Mouse (Mus musculus): ENCODE measurements around the gene Fbxo41. TPM values are rescaled to one million over a fixed set of nuclear protein-coding genes. Genes with fewer than 3 reads are reported as not detected.
A peak's percentile ranks its signal among the peaks of the same experiment; 100 is the strongest.

The Fbxo41 gene
- polyA plus RNA-seq, 1 experiment = 0.43 TPM

- Histone ChIP-seq H3K9me3 (replicated peaks; ENCODE audit: control insufficient read depth, insufficient read depth, low read length, poor library complexity, severe bottlenecking) (no peaks in the 10 kb centered on the region), H3K36me3 (ENCODE audit: control insufficient read depth, insufficient read depth, low read length, poor library complexity, severe bottlenecking) (peaks cover 23% of the 10 kb centered on the region), H3K27me3 (ENCODE audit: control insufficient read depth, insufficient read depth, low read length, poor library complexity, severe bottlenecking) (no peaks in the 10 kb centered on the region)
Measured at GRCm38 (mm10) chr6:85443488-85444233, 59.1 kb downstream of the Fbxo41 start.

GRCm38 (mm10) chr6:85441142-85441541 is 61.7 kb downstream of the Fbxo41 start:
- no peaks in the 10 kb centered on the region for H3K27me3 ChIP-seq (ENCODE audit: control insufficient read depth, insufficient read depth, low read length, poor library complexity, severe bottlenecking)
- H3K9me3 ChIP-seq (replicated peaks; ENCODE audit: control insufficient read depth, insufficient read depth, low read length, poor library complexity, severe bottlenecking) = no peaks in the 10 kb centered on the region
- no peaks in the 10 kb centered on the region for H3K4me1 ChIP-seq (ENCODE audit: control insufficient read depth, insufficient read depth, low read length)
- H3K4me3 ChIP-seq (ENCODE audit: low read depth, low read length) = no peak overlapping the region
- H3K27ac ChIP-seq (ENCODE audit: insufficient read depth, low read length) = no peak overlapping the region
- H3K36me3 ChIP-seq (ENCODE audit: control insufficient read depth, insufficient read depth, low read length, poor library complexity, severe bottlenecking) = peaks cover 24% of the 10 kb centered on the region
- no peak overlapping the region for H3K9ac ChIP-seq (ENCODE audit: low read depth, poor library complexity, severe bottlenecking)
- no peak for TF ChIP-seq EP300 (IDR thresholded peaks at IDR 0.05; ENCODE audit: insufficient read depth, low read depth, low read length)
- TF ChIP-seq CTCF (IDR thresholded peaks at IDR 0.05; ENCODE audit: low read depth, low read length) = no peak
- no peak for TF ChIP-seq POLR2A (IDR thresholded peaks at IDR 0.05; ENCODE audit: insufficient read depth, low read length)

More at GRCm38 (mm10) chr6:85443488-85444233, 59.1 kb downstream of the Fbxo41 start:
- H3K9ac ChIP-seq (ENCODE audit: low read depth, poor library complexity, severe bottlenecking) = no peak overlapping the region
- no peaks in the 10 kb centered on the region for H3K4me1 ChIP-seq (ENCODE audit: control insufficient read depth, insufficient read depth, low read length)
- no peak overlapping the region for H3K27ac ChIP-seq (ENCODE audit: insufficient read depth, low read length)
- TF ChIP-seq POLR2A (IDR thresholded peaks at IDR 0.05; ENCODE audit: insufficient read depth, low read length) (no peak), CTCF (IDR thresholded peaks at IDR 0.05; ENCODE audit: low read depth, low read length) (no peak), EP300 (IDR thresholded peaks at IDR 0.05; ENCODE audit: insufficient read depth, low read depth, low read length) (no peak)
- no peak overlapping the region for H3K4me3 ChIP-seq (ENCODE audit: low read depth, low read length)

- Histone ChIP-seq H3K27me3 (ENCODE audit: control insufficient read depth, insufficient read depth, low read length, poor library complexity, severe bottlenecking) (no peaks in the 10 kb centered on the region), H3K9me3 (replicated peaks; ENCODE audit: control insufficient read depth, insufficient read depth, low read length, poor library complexity, severe bottlenecking) (no peaks in the 10 kb centered on the region), H3K4me1 (ENCODE audit: control insufficient read depth, insufficient read depth, low read length) (no peaks in the 10 kb centered on the region), H3K9ac (ENCODE audit: low read depth, poor library complexity, severe bottlenecking) (no peak overlapping the region), H3K27ac (ENCODE audit: insufficient read depth, low read length) (no peak overlapping the region), H3K36me3 (ENCODE audit: control insufficient read depth, insufficient read depth, low read length, poor library complexity, severe bottlenecking) (peaks cover 16% of the 10 kb centered on the region), H3K4me3 (ENCODE audit: low read depth, low read length) (no peak overlapping the region)
- no peak for TF ChIP-seq POLR2A (IDR thresholded peaks at IDR 0.05; ENCODE audit: insufficient read depth, low read length)
- no peak for TF ChIP-seq CTCF (IDR thresholded peaks at IDR 0.05; ENCODE audit: low read depth, low read length)
- TF ChIP-seq EP300 (IDR thresholded peaks at IDR 0.05; ENCODE audit: insufficient read depth, low read depth, low read length) = no peak
Measured at GRCm38 (mm10) chr6:85436631-85437030, 66.2 kb downstream of the Fbxo41 start.

GRCm38 (mm10) chr6:85436204-85436603 is 66.6 kb downstream of the Fbxo41 start:
- no peak for TF ChIP-seq POLR2A (IDR thresholded peaks at IDR 0.05; ENCODE audit: insufficient read depth, low read length)
- no peak for TF ChIP-seq CTCF (IDR thresholded peaks at IDR 0.05; ENCODE audit: low read depth, low read length)
- no peak for TF ChIP-seq EP300 (IDR thresholded peaks at IDR 0.05; ENCODE audit: insufficient read depth, low read depth, low read length)
- Histone ChIP-seq H3K9ac (ENCODE audit: low read depth, poor library complexity, severe bottlenecking) (no peak overlapping the region), H3K36me3 (ENCODE audit: control insufficient read depth, insufficient read depth, low read length, poor library complexity, severe bottlenecking) (peaks cover 15% of the 10 kb centered on the region), H3K27me3 (ENCODE audit: control insufficient read depth, insufficient read depth, low read length, poor library complexity, severe bottlenecking) (no peaks in the 10 kb centered on the region), H3K9me3 (replicated peaks; ENCODE audit: control insufficient read depth, insufficient read depth, low read length, poor library complexity, severe bottlenecking) (no peaks in the 10 kb centered on the region), H3K4me1 (ENCODE audit: control insufficient read depth, insufficient read depth, low read length) (peaks cover under 1% of the 10 kb centered on the region), H3K4me3 (ENCODE audit: low read depth, low read length) (no peak overlapping the region), H3K27ac (ENCODE audit: insufficient read depth, low read length) (no peak overlapping the region)

GRCm38 (mm10) chr6:85433865-85434264 is 68.9 kb downstream of the Fbxo41 start:
- Histone ChIP-seq H3K4me3 (ENCODE audit: low read depth, low read length) (no peak overlapping the region), H3K9ac (ENCODE audit: low read depth, poor library complexity, severe bottlenecking) (no peak overlapping the region), H3K36me3 (ENCODE audit: control insufficient read depth, insufficient read depth, low read length, poor library complexity, severe bottlenecking) (0 out of 2 replicates have a peak, but pooled peaks cover 3% of the 10 kb centered on the region), H3K27me3 (ENCODE audit: control insufficient read depth, insufficient read depth, low read length, poor library complexity, severe bottlenecking) (no peaks in the 10 kb centered on the region), H3K4me1 (ENCODE audit: control insufficient read depth, insufficient read depth, low read length) (peaks cover 3% of the 10 kb centered on the region), H3K27ac (ENCODE audit: insufficient read depth, low read length) (no peak overlapping the region), H3K9me3 (replicated peaks; ENCODE audit: control insufficient read depth, insufficient read depth, low read length, poor library complexity, severe bottlenecking) (no peaks in the 10 kb centered on the region)
- no peak for TF ChIP-seq CTCF (IDR thresholded peaks at IDR 0.05; ENCODE audit: low read depth, low read length)
- TF ChIP-seq EP300 (IDR thresholded peaks at IDR 0.05; ENCODE audit: insufficient read depth, low read depth, low read length) = no peak
- TF ChIP-seq POLR2A (IDR thresholded peaks at IDR 0.05; ENCODE audit: insufficient read depth, low read length) = no peak

- H3K27ac ChIP-seq (ENCODE audit: insufficient read depth, low read length) = peak within 1 kb of the TSS; percentile 23; the same call in 1 of the 2 replicates
- no peaks in the 10 kb centered on the region for H3K27me3 ChIP-seq (ENCODE audit: control insufficient read depth, insufficient read depth, low read length, poor library complexity, severe bottlenecking)
- peak within 1 kb of the TSS; percentile 98 for H3K4me3 ChIP-seq (ENCODE audit: low read depth, low read length)
- no peaks in the 10 kb centered on the region for H3K9me3 ChIP-seq (replicated peaks; ENCODE audit: control insufficient read depth, insufficient read depth, low read length, poor library complexity, severe bottlenecking)
- TF ChIP-seq CTCF (IDR thresholded peaks at IDR 0.05; ENCODE audit: low read depth, low read length) (no peak), POLR2A (IDR thresholded peaks at IDR 0.05; ENCODE audit: insufficient read depth, low read length) (no peak), EP300 (IDR thresholded peaks at IDR 0.05; ENCODE audit: insufficient read depth, low read depth, low read length) (no peak)
- H3K4me1 ChIP-seq (ENCODE audit: control insufficient read depth, insufficient read depth, low read length) = peaks cover 3% of the 10 kb centered on the region
- H3K9ac ChIP-seq (ENCODE audit: low read depth, poor library complexity, severe bottlenecking) = peak within 1 kb of the TSS; percentile 74
- no peaks in the 10 kb centered on the region for H3K36me3 ChIP-seq (ENCODE audit: control insufficient read depth, insufficient read depth, low read length, poor library complexity, severe bottlenecking)
Measured at GRCm38 (mm10) chr6:85431842-85432431, 70.9 kb downstream of the Fbxo41 start, which contains the start of gene Smyd5. Gene Smyd5, plus strand, starts transcription at chr6:85431989.

All from ES-Bruce4 (cell line).